Mouse (Mus musculus) lung, embryonic 14.5 days (tissue): ENCODE results near the gene Rps21. TPM values are rescaled to one million over a fixed set of nuclear protein-coding genes. Genes with fewer than 3 reads are reported as not detected.

Experiments used
- ATAC-seq: fragments of 200-750 bp; cut with Nextera tagmentation; 2 replicates; pipeline ENCODE4 v1.8.0; 2017; ENCODE audit warnings: mild to moderate bottlenecking, moderate TSS enrichment, moderate library complexity; ENCODE audit not compliant: insufficient read depth
- DNase-seq: peaks from one replicate; pipeline ENCODE4 v3.0.0-alpha.2; 2015
- H3K27ac ChIP-seq: fragments of 300-500 bp; sonication (generic); 2 replicates; pipeline ENCODE4 v1.5.1; 2014; ENCODE audit warnings: low read depth, mild to moderate bottlenecking, moderate library complexity
- H3K27me3 ChIP-seq: fragments of 300-500 bp; sonication (generic); 2 replicates; pipeline ENCODE4 v1.6.1; 2014; ENCODE audit warnings: low read length, control low read depth; ENCODE audit not compliant: insufficient read depth
- H3K36me3 ChIP-seq: fragments of 300-500 bp; sonication (generic); 2 replicates; pipeline ENCODE4 v1.6.1; 2014; ENCODE audit warnings: control low read depth; ENCODE audit not compliant: insufficient read depth
- H3K4me1 ChIP-seq: fragments of 300-500 bp; sonication (generic); 2 replicates; pipeline ENCODE4 v1.6.1; 2014; ENCODE audit warnings: antibody characterized with exemption, control low read depth; ENCODE audit not compliant: insufficient read depth
- H3K4me2 ChIP-seq: fragments of 300-500 bp; sonication (generic); 2 replicates; pipeline ENCODE4 v1.6.1; 2014; ENCODE audit warnings: mild to moderate bottlenecking
- H3K4me3 ChIP-seq: fragments of 300-500 bp; sonication (generic); 2 replicates; pipeline ENCODE4 v1.5.1; 2014; ENCODE audit warnings: low read depth, low read length
- H3K9ac ChIP-seq: fragments of 300-500 bp; sonication (generic); 2 replicates; pipeline ENCODE4 v1.6.1; 2014
- H3K9me3 ChIP-seq: fragments of 300-500 bp; sonication (generic); 2 replicates; pipeline ENCODE4 v1.6.1; 2016; ENCODE audit warnings: low read depth, low read length, control low read depth
- CTCF ChIP-seq: IDR thresholded peaks from 2 replicates; pipeline ENCODE4 v1.5.1; 2016; ENCODE audit warnings: antibody characterized with exemption, low read depth
- WGBS: fragments of 180-500 bp; shearing (Covaris S2); extraction: QIAGEN DNeasy Blood & Tissue Kit; methylation state at CpG from one replicate; pipeline ENCODE4 v1.1.7; 2014; 5-methylcytosine and 5-hydroxymethylcytosine counted together
- polyA plus RNA-seq: library from polyadenylated mRNA; unstranded; fragments of >200 nt; fragmentation: Nextera tagmentation; extraction: Ambion mirVana; gene quantifications from 2 replicates; pipeline ENCODE4 v1.2.1, GENCODE M21; 2014

The Rps21 gene
- polyA plus RNA-seq, result 630 and 724 TPM in 2 replicates

DNA sequence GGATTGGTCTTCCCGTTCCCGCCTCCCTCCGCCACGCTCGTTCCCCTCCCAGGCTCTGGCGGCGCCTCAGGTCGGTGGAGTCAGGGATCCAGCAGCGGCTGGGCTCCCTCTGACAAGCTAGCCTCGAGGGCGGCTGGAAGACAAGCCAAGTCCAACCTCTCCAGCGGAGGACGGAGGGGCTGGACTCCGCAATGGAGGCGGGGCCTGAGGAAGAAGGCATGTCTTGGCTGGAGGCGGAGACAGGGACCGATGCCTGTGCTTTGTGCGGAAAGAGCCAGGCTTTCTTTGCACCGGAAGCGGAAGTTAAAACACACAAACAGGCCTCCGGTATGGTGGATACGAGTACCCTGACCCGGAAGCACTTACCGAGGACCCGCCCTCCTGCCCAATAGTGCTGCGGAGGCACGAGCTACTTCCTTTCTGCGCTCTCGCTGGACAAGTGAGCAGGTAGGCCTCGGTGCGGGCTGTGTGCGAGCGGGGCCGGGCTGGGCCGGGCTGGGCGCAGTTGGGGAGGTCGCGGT is at the start of gene Rps21:
Gene Rps21, plus strand, starts transcription at position 377 of the 521 bp plus-strand sequence.
- H3K27me3 ChIP-seq, result no peaks in the 10 kb centered on the region
- H3K4me2 ChIP-seq, result peak within 1 kb of the TSS; percentile 90
- WGBS, result under 1% methylated on average over 38 of the region's 38 CpGs
- ATAC-seq (peak; percentile 96), DNase-seq (peak; percentile 100)
- no peak for TF ChIP-seq CTCF
- H3K9me3 ChIP-seq, result no peaks in the 10 kb centered on the region
- peaks cover 42% of the 10 kb centered on the region for H3K36me3 ChIP-seq
- peak within 1 kb of the TSS; percentile 85 for H3K9ac ChIP-seq
- peak within 1 kb of the TSS; percentile 97 for H3K4me3 ChIP-seq
- peak within 1 kb of the TSS; percentile 93 for H3K27ac ChIP-seq
- peaks cover 6% of the 10 kb centered on the region; the same call in 1 of the 2 replicates for H3K4me1 ChIP-seq

- 63% methylated on average over 7 of the region's 7 CpGs for WGBS
- ATAC-seq, result no peak
- H3K27ac ChIP-seq, result no peak overlapping the region
Observed at GRCm38 (mm10) chr2:180207840-180208239, 49.3 kb upstream of the Rps21 start.

GRCm38 (mm10) chr2:180208976-180209375 is 48.2 kb upstream of the Rps21 start:
- peak; percentile 9; the same call in 1 of the 2 replicates for TF ChIP-seq CTCF
- H3K4me3 ChIP-seq, result no peak overlapping the region

More at GRCm38 (mm10) chr2:180207840-180208239, 49.3 kb upstream of the Rps21 start:
- H3K4me2 ChIP-seq, result no peak overlapping the region
- H3K4me1 ChIP-seq, result no peaks in the 10 kb centered on the region; the same call in 1 of the 2 replicates
- no peaks in the 10 kb centered on the region; the same call in 1 of the 2 replicates for H3K9me3 ChIP-seq
- DNase-seq, result peak; percentile 63
- H3K36me3 ChIP-seq, result peaks cover 24% of the 10 kb centered on the region; the same call in 1 of the 2 replicates
- no peaks in the 10 kb centered on the region for H3K27me3 ChIP-seq
- H3K4me3 ChIP-seq, result no peak overlapping the region
- H3K9ac ChIP-seq, result no peak overlapping the region
- TF ChIP-seq CTCF, result peak; percentile 62

DNA sequence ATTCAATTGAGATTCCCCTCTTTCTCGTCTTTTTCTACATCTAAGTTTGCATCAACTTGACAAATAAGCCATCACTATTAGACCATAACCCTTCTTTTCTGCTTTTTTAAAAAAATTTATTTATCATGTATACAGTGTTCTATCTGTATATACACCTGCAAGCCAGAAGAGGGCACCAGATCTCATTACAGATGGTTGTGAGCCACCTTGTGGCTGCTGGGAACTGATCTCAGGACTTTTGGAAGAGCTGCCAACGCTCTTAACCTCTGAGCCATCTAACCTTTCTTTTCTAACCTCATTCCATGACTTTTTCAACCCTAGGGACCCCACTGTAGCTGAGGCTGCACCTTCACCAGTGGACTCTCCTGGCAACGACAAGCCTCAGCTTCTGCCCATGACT is 44.9 kb upstream of the Rps21 start:
- Histone ChIP-seq H3K27me3 (no peaks in the 10 kb centered on the region), H3K4me1 (peaks cover 24% of the 10 kb centered on the region), H3K9me3 (no peaks in the 10 kb centered on the region; the same call in 1 of the 2 replicates), H3K4me2 (no peak overlapping the region), H3K4me3 (no peak overlapping the region), H3K36me3 (no peaks in the 10 kb centered on the region; the same call in 1 of the 2 replicates), H3K9ac (no peak overlapping the region), H3K27ac (no peak overlapping the region)
- TF ChIP-seq CTCF, result 0 out of 2 replicates have a peak, but pooled peaks have one; percentile 16
- WGBS, result 84% methylated on average over 3 of the region's 3 CpGs
- no peak for DNase-seq
- ATAC-seq, result no peak

More at GRCm38 (mm10) chr2:180208976-180209375, 48.2 kb upstream of the Rps21 start:
- ATAC-seq (no peak), DNase-seq (no peak)
- Histone ChIP-seq H3K4me1 (no peaks in the 10 kb centered on the region), H3K9ac (no peak overlapping the region), H3K27ac (no peak overlapping the region), H3K36me3 (peaks cover 18% of the 10 kb centered on the region), H3K4me2 (no peak overlapping the region), H3K27me3 (no peaks in the 10 kb centered on the region), H3K9me3 (no peaks in the 10 kb centered on the region; the same call in 1 of the 2 replicates)
- 78% methylated on average over 1 of the region's 1 CpGs for WGBS

GRCm38 (mm10) chr2:180214352-180214978 is 42.7 kb upstream of the Rps21 start:
- Histone ChIP-seq H3K9me3 (no peaks in the 10 kb centered on the region; the same call in 1 of the 2 replicates), H3K27me3 (no peaks in the 10 kb centered on the region), H3K4me1 (peaks cover 37% of the 10 kb centered on the region), H3K4me3 (no peak overlapping the region), H3K36me3 (no peaks in the 10 kb centered on the region; the same call in 1 of the 2 replicates), H3K4me2 (peak overlapping the region; percentile 23; the same call in 1 of the 2 replicates), H3K9ac (peak overlapping the region; percentile 36), H3K27ac (peak overlapping the region; percentile 81)
- TF ChIP-seq CTCF, result no peak
- ATAC-seq, result peak; percentile 29; the same call in 1 of the 2 replicates
- no peak for DNase-seq
- 27% methylated on average over 4 of the region's 4 CpGs for WGBS

DNA sequence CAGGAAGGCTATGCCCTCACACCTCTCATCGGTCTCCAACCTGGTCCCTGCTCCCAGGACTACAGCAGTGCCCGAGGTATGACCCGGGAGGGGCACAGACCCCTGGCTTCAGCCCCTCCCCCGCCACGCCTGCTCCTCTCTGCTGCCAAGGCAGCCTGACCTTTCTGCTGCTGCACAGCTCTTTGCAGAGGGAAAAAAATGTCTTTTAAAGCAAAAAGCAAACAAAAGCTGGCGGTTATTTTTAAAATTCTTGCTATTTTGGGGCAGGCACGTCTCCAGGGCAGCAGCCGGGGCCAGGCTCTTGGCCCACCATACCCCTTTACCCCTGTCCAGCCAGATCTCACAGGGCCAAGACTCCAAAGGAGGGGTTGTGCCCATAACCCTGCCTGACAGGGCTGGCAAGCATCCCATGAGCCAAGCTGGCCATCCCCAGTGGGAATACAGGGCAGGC is 42.1 kb upstream of the Rps21 start:
- Histone ChIP-seq H3K27ac (peak overlapping the region; percentile 81), H3K4me3 (no peak overlapping the region), H3K4me2 (peak overlapping the region; percentile 23; the same call in 1 of the 2 replicates), H3K27me3 (no peaks in the 10 kb centered on the region), H3K4me1 (peaks cover 40% of the 10 kb centered on the region), H3K9ac (peak overlapping the region; percentile 36), H3K36me3 (no peaks in the 10 kb centered on the region; the same call in 1 of the 2 replicates), H3K9me3 (no peaks in the 10 kb centered on the region; the same call in 1 of the 2 replicates)
- DNase-seq, result peak; percentile 65
- peak; percentile 10; the same call in 1 of the 2 replicates for ATAC-seq
- no peak for TF ChIP-seq CTCF
- 18% methylated on average over 8 of the region's 8 CpGs for WGBS

DNA sequence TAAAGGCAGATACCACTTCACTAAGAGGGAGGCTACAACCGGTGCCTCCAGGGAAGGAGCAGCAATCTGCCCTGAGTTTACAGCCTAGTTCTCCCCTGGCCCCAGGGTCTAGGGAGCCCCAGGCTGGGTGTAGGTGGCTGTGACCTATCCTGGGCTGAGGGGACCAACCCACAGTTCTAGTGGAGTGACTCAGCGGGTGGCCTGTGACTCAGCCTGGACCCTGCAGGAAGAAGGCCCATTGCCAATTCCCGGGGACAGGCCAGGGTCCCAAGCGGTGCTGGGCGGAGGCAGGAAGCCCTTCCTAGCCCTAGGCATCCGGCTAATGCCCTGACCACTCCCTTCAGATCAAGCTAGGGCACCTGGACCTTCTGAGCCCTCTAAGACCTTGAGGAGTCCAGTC is 41.2 kb upstream of the Rps21 start:
- Histone ChIP-seq H3K36me3 (no peaks in the 10 kb centered on the region; the same call in 1 of the 2 replicates), H3K4me3 (no peak overlapping the region), H3K4me1 (peaks cover 40% of the 10 kb centered on the region), H3K27me3 (no peaks in the 10 kb centered on the region), H3K27ac (peak overlapping the region; percentile 81), H3K9me3 (no peaks in the 10 kb centered on the region; the same call in 1 of the 2 replicates), H3K4me2 (0 out of 2 replicates have a peak overlapping the region, but pooled peaks have one; percentile 15), H3K9ac (peak overlapping the region; percentile 36)
- WGBS, result 59% methylated on average over 6 of the region's 6 CpGs
- ATAC-seq, result no peak
- TF ChIP-seq CTCF, result no peak
- peak; percentile 44 for DNase-seq
